Mouse (Mus musculus) lung, postnatal 0 days (tissue): ENCODE data around the gene Sh3gl2. TPM values are rescaled to one million over a fixed set of nuclear protein-coding genes. Genes with fewer than 3 reads are reported as not detected.

Experiments
- ATAC-seq: fragments of 200-750 bp; cut with Nextera tagmentation; 2 replicates; pipeline ENCODE4 v1.8.0; 2017; ENCODE audit warnings: moderate library complexity
- DNase-seq: peaks from one replicate; pipeline ENCODE4 v3.0.0-alpha.2; 2016; ENCODE audit warnings: low spot score
- H3K27ac ChIP-seq: fragments of 300-500 bp; sonication (generic); 2 replicates; pipeline ENCODE4 v1.5.1; 2014; ENCODE audit warnings: antibody characterized with exemption, mild to moderate bottlenecking, low read length, mixed read lengths
- H3K27me3 ChIP-seq: fragments of 300-500 bp; sonication (generic); replicated peaks from 2 replicates; pipeline ENCODE4 v1.6.1; 2014; ENCODE audit warnings: low read length, mixed read lengths; ENCODE audit not compliant: insufficient read depth
- H3K36me3 ChIP-seq: fragments of 300-500 bp; sonication (generic); 2 replicates; pipeline ENCODE4 v1.6.1; 2014; ENCODE audit warnings: low read length, mixed read lengths; ENCODE audit not compliant: insufficient read depth
- H3K4me1 ChIP-seq: fragments of 300-500 bp; sonication (generic); 2 replicates; pipeline ENCODE4 v1.6.1; 2014; ENCODE audit warnings: antibody characterized with exemption, low read depth, low read length, mixed read lengths; ENCODE audit not compliant: insufficient read depth
- H3K4me2 ChIP-seq: fragments of 300-500 bp; sonication (generic); replicated peaks from 2 replicates; pipeline ENCODE4 v1.6.1; 2014; ENCODE audit warnings: low read depth, mild to moderate bottlenecking, low read length, moderate library complexity, mixed read lengths
- H3K4me3 ChIP-seq: fragments of 300-500 bp; sonication (generic); 2 replicates; pipeline ENCODE4 v1.5.1; 2014; ENCODE audit warnings: low read depth, low read length
- H3K9ac ChIP-seq: fragments of 300-500 bp; sonication (generic); replicated peaks from 2 replicates; pipeline ENCODE4 v1.6.1; 2014; ENCODE audit warnings: low read depth, mild to moderate bottlenecking
- H3K9me3 ChIP-seq: fragments of 300-500 bp; sonication (generic); 2 replicates; pipeline ENCODE4 v1.6.1; 2016; ENCODE audit warnings: low read length, mixed read lengths
- CTCF ChIP-seq: IDR thresholded peaks from 2 replicates; pipeline ENCODE4 v1.5.1; 2016; ENCODE audit warnings: antibody characterized with exemption, mild to moderate bottlenecking
- EP300 ChIP-seq: IDR thresholded peaks from 2 replicates; pipeline ENCODE4 v1.6.1; 2016; ENCODE audit warnings: antibody characterized with exemption, mild to moderate bottlenecking, control low read depth
- WGBS: fragments of 180-500 bp; shearing (Covaris S2); extraction: QIAGEN DNeasy Blood & Tissue Kit; methylation state at CpG from one replicate; pipeline ENCODE4 v1.1.7; 2014; 5-methylcytosine and 5-hydroxymethylcytosine counted together
- polyA plus RNA-seq: library from polyadenylated mRNA; unstranded; fragments of >200 nt; fragmentation: Nextera tagmentation; extraction: Ambion mirVana; gene quantifications from 2 replicates; pipeline ENCODE4 v1.2.1, GENCODE M21; 2015

The Sh3gl2 gene
- polyA plus RNA-seq, 1 experiment from 2014 or later, result 1.2 TPM

GRCm38 (mm10) chr4:85178394-85179051 lies 26.4 kb upstream of the Sh3gl2 start:
- no peak for TF ChIP-seq EP300
- no peak for TF ChIP-seq CTCF
- DNase-seq, result no peak
- no peak overlapping the region for H3K4me2 ChIP-seq
- no peaks in the 10 kb centered on the region for H3K27me3 ChIP-seq
- H3K9me3 ChIP-seq, result no peaks in the 10 kb centered on the region
- no peak overlapping the region for H3K27ac ChIP-seq
- 72% methylated on average over 9 of the region's 9 CpGs for WGBS
- no peak overlapping the region for H3K9ac ChIP-seq
- ATAC-seq, result no peak
- H3K4me1 ChIP-seq, result no peaks in the 10 kb centered on the region
- H3K36me3 ChIP-seq, result no peaks in the 10 kb centered on the region
- H3K4me3 ChIP-seq, result no peak overlapping the region

GRCm38 (mm10) chr4:85186011-85186410 lies 18.9 kb upstream of the Sh3gl2 start:
- H3K27ac ChIP-seq, result no peak overlapping the region
- no peak overlapping the region for H3K9ac ChIP-seq
- H3K9me3 ChIP-seq, result no peaks in the 10 kb centered on the region
- no peak overlapping the region for H3K4me3 ChIP-seq
- H3K36me3 ChIP-seq, result no peaks in the 10 kb centered on the region
- DNase-seq (peak; percentile 40), ATAC-seq (no peak)
- no peak overlapping the region for H3K4me2 ChIP-seq
- H3K27me3 ChIP-seq, result no peaks in the 10 kb centered on the region
- WGBS, result 54% methylated on average over 4 of the region's 4 CpGs
- no peaks in the 10 kb centered on the region for H3K4me1 ChIP-seq
- TF ChIP-seq CTCF (peak; percentile 74), EP300 (no peak)

- no peak overlapping the region for H3K4me2 ChIP-seq
- H3K27me3 ChIP-seq, result no peaks in the 10 kb centered on the region
- ATAC-seq (no peak), DNase-seq (no peak)
- no peak overlapping the region for H3K9ac ChIP-seq
- no peaks in the 10 kb centered on the region for H3K9me3 ChIP-seq
- no peak for TF ChIP-seq EP300
- no peak overlapping the region for H3K4me3 ChIP-seq
- 40% methylated on average over 4 of the region's 4 CpGs for WGBS
- no peak overlapping the region for H3K27ac ChIP-seq
- H3K36me3 ChIP-seq, result no peaks in the 10 kb centered on the region
- H3K4me1 ChIP-seq, result no peaks in the 10 kb centered on the region
These were observed 8.7 kb upstream of the Sh3gl2 start for GRCm38 (mm10) chr4:85196201-85196600.

GRCm38 (mm10) chr4:85198431-85198830 lies 6.5 kb upstream of the Sh3gl2 start:
- H3K9me3 ChIP-seq, result no peaks in the 10 kb centered on the region
- H3K27me3 ChIP-seq, result no peaks in the 10 kb centered on the region
- ATAC-seq (no peak), DNase-seq (no peak)
- no peak overlapping the region for H3K9ac ChIP-seq
- H3K4me2 ChIP-seq, result no peak overlapping the region
- WGBS, result 75% methylated on average over 9 of the region's 9 CpGs
- H3K36me3 ChIP-seq, result no peaks in the 10 kb centered on the region
- no peaks in the 10 kb centered on the region for H3K4me1 ChIP-seq
- no peak overlapping the region for H3K4me3 ChIP-seq
- no peak overlapping the region for H3K27ac ChIP-seq
- no peak for TF ChIP-seq CTCF
- no peak for TF ChIP-seq EP300

GRCm38 (mm10) chr4:85202582-85202981 lies 2.3 kb upstream of the Sh3gl2 start:
- DNase-seq, result no peak

GRCm38 (mm10) chr4:85205636-85206211 lies 798 bp downstream of the Sh3gl2 start:
- H3K27ac ChIP-seq, result no peak overlapping the region
- DNase-seq, result peak; percentile 25
- WGBS, result 1% methylated on average over 36 of the region's 43 CpGs

More at GRCm38 (mm10) chr4:85202582-85202981, 2.3 kb upstream of the Sh3gl2 start:
- H3K4me1 ChIP-seq, result 0 out of 2 replicates have a peak, but pooled peaks cover 2% of the 10 kb centered on the region
- H3K4me2 ChIP-seq, result no peak overlapping the region
- no peak for ATAC-seq
- H3K27me3 ChIP-seq, result peaks cover 16% of the 10 kb centered on the region
- H3K36me3 ChIP-seq, result no peaks in the 10 kb centered on the region
- WGBS, result 72% methylated on average over 7 of the region's 7 CpGs
- no peak for TF ChIP-seq CTCF
- TF ChIP-seq EP300, result no peak
- no peak overlapping the region for H3K9ac ChIP-seq
- H3K27ac ChIP-seq, result no peak overlapping the region
- no peak overlapping the region for H3K4me3 ChIP-seq
- no peaks in the 10 kb centered on the region for H3K9me3 ChIP-seq

More at GRCm38 (mm10) chr4:85205636-85206211, 798 bp downstream of the Sh3gl2 start:
- Histone ChIP-seq H3K4me1 (0 out of 2 replicates have a peak, but pooled peaks cover 2% of the 10 kb centered on the region), H3K4me2 (peak overlapping the region; percentile 85), H3K9me3 (no peaks in the 10 kb centered on the region), H3K36me3 (no peaks in the 10 kb centered on the region), H3K4me3 (peak overlapping the region; percentile 57), H3K27me3 (peaks cover 16% of the 10 kb centered on the region), H3K9ac (0 out of 2 replicates have a peak overlapping the region, but pooled peaks have one; percentile 20)
- ATAC-seq, result peak; percentile 59
- TF ChIP-seq EP300 (no peak), CTCF (no peak)
